Mouse (Mus musculus) midbrain, embryonic 15.5 days (tissue): ENCODE measurements around the gene Igf2bp2. TPM values are rescaled to one million over a fixed set of nuclear protein-coding genes. Genes with fewer than 3 reads are reported as not detected.
A peak's percentile ranks its signal among the peaks of the same experiment; 100 is the strongest.

Experiments used
- ATAC-seq: fragments of 200-750 bp; cut with Nextera tagmentation; replicated peaks from 2 replicates; pipeline ENCODE4 v1.8.0; 2017; ENCODE audit warnings: moderate TSS enrichment
- H3K27ac ChIP-seq: fragments of 300-500 bp; sonication (generic); 2 replicates; pipeline ENCODE4 v1.5.1; 2015; ENCODE audit warnings: mild to moderate bottlenecking, inconsistent platforms
- H3K27me3 ChIP-seq: fragments of 300-500 bp; sonication (generic); replicated peaks from 2 replicates; pipeline ENCODE4 v1.6.1; 2015; ENCODE audit warnings: inconsistent platforms
- H3K36me3 ChIP-seq: fragments of 300-500 bp; sonication (generic); replicated peaks from 2 replicates; pipeline ENCODE4 v1.6.1; 2015; ENCODE audit warnings: inconsistent platforms
- H3K4me1 ChIP-seq: fragments of 300-500 bp; sonication (generic); 2 replicates; pipeline ENCODE4 v1.6.1; 2015; ENCODE audit warnings: inconsistent platforms
- H3K4me2 ChIP-seq: fragments of 300-500 bp; sonication (generic); 2 replicates; pipeline ENCODE4 v1.6.1; 2015; ENCODE audit warnings: inconsistent platforms, mild to moderate bottlenecking, moderate library complexity
- H3K4me3 ChIP-seq: fragments of 300-500 bp; sonication (generic); 2 replicates; pipeline ENCODE4 v1.5.1; 2015; ENCODE audit warnings: mild to moderate bottlenecking, inconsistent platforms
- H3K9ac ChIP-seq: fragments of 300-500 bp; sonication (generic); 2 replicates; pipeline ENCODE4 v1.6.1; 2015; ENCODE audit warnings: mild to moderate bottlenecking, inconsistent platforms
- H3K9me3 ChIP-seq: fragments of 300-500 bp; sonication (generic); 2 replicates; pipeline ENCODE4 v1.6.1; 2016; ENCODE audit warnings: inconsistent platforms
- WGBS: fragments of 180-500 bp; shearing (Covaris S2); methylation state at CpG from one replicate; pipeline ENCODE4 v1.1.7; 2015; ENCODE audit warnings: mixed read lengths; 5-methylcytosine and 5-hydroxymethylcytosine counted together
- polyA plus RNA-seq: library from polyadenylated mRNA; unstranded; fragments of >200 nt; fragmentation: Nextera tagmentation; extraction: Ambion mirVana; gene quantifications from 2 replicates; pipeline ENCODE4 v1.2.1, GENCODE M21; 2015

The Igf2bp2 gene
- polyA plus RNA-seq, 1 experiment from 2014 or later = 16.6 TPM

- Histone ChIP-seq H3K9me3 (no peaks in the 10 kb centered on the region), H3K9ac (no peak overlapping the region), H3K27me3 (no peaks in the 10 kb centered on the region), H3K36me3 (no peaks in the 10 kb centered on the region), H3K4me1 (no peaks in the 10 kb centered on the region), H3K27ac (no peak overlapping the region), H3K4me2 (no peak overlapping the region), H3K4me3 (no peak overlapping the region)
- whole genome bisulfite sequencing = 92% methylated on average over 14 of the region's 14 CpGs
- no peak for ATAC-seq
These were observed 44.2 kb downstream of the Igf2bp2 start for GRCm38 (mm10) chr16:22118716-22119501.

GRCm38 (mm10) chr16:22118151-22118550, 44.9 kb downstream of the Igf2bp2 start:
- no peak for ATAC-seq
- 95% methylated on average over 4 of the region's 4 CpGs for WGBS
- H3K27me3 ChIP-seq = no peaks in the 10 kb centered on the region
- H3K9me3 ChIP-seq = no peaks in the 10 kb centered on the region
- no peak overlapping the region for H3K4me2 ChIP-seq
- H3K4me3 ChIP-seq = no peak overlapping the region
- H3K4me1 ChIP-seq = no peaks in the 10 kb centered on the region
- H3K36me3 ChIP-seq = no peaks in the 10 kb centered on the region
- no peak overlapping the region for H3K27ac ChIP-seq
- H3K9ac ChIP-seq = no peak overlapping the region

- no peaks in the 10 kb centered on the region for H3K36me3 ChIP-seq
- H3K4me3 ChIP-seq = no peak overlapping the region
- ATAC-seq = no peak
- no peaks in the 10 kb centered on the region for H3K27me3 ChIP-seq
- no peak overlapping the region for H3K27ac ChIP-seq
- 96% methylated on average over 4 of the region's 4 CpGs for WGBS
- no peaks in the 10 kb centered on the region for H3K9me3 ChIP-seq
- no peak overlapping the region for H3K4me2 ChIP-seq
- H3K9ac ChIP-seq = no peak overlapping the region
- H3K4me1 ChIP-seq = no peaks in the 10 kb centered on the region
These were observed 46.4 kb downstream of the Igf2bp2 start for GRCm38 (mm10) chr16:22116748-22117147.

GRCm38 (mm10) chr16:22116058-22116457, 47.0 kb downstream of the Igf2bp2 start:
- H3K27ac ChIP-seq = no peak overlapping the region
- 92% methylated on average over 6 of the region's 6 CpGs for WGBS
- H3K27me3 ChIP-seq = no peaks in the 10 kb centered on the region
- no peaks in the 10 kb centered on the region for H3K36me3 ChIP-seq
- H3K4me2 ChIP-seq = no peak overlapping the region
- no peaks in the 10 kb centered on the region for H3K4me1 ChIP-seq
- ATAC-seq = no peak
- no peak overlapping the region for H3K9ac ChIP-seq
- H3K4me3 ChIP-seq = no peak overlapping the region
- no peaks in the 10 kb centered on the region for H3K9me3 ChIP-seq

GRCm38 (mm10) chr16:22110036-22110435, 53.1 kb downstream of the Igf2bp2 start:
- Histone ChIP-seq H3K36me3 (no peaks in the 10 kb centered on the region), H3K27ac (no peak overlapping the region), H3K4me2 (no peak overlapping the region), H3K27me3 (no peaks in the 10 kb centered on the region), H3K9me3 (no peaks in the 10 kb centered on the region), H3K4me3 (no peak overlapping the region), H3K4me1 (peaks cover 5% of the 10 kb centered on the region; the same call in 1 of the 2 replicates), H3K9ac (no peak overlapping the region)
- 95% methylated on average over 1 of the region's 1 CpGs for WGBS
- ATAC-seq = no peak

GRCm38 (mm10) chr16:22109159-22109558, 53.9 kb downstream of the Igf2bp2 start:
- Histone ChIP-seq H3K9me3 (no peaks in the 10 kb centered on the region; the same call in 1 of the 2 replicates), H3K4me1 (peaks cover 5% of the 10 kb centered on the region; the same call in 1 of the 2 replicates), H3K4me3 (no peak overlapping the region), H3K9ac (no peak overlapping the region), H3K27ac (no peak overlapping the region), H3K4me2 (no peak overlapping the region), H3K36me3 (no peaks in the 10 kb centered on the region), H3K27me3 (no peaks in the 10 kb centered on the region)
- ATAC-seq = no peak
- 82% methylated on average over 4 of the region's 4 CpGs for WGBS

GRCm38 (mm10) chr16:22107897-22108516, 55.1 kb downstream of the Igf2bp2 start:
- Histone ChIP-seq H3K27me3 (no peaks in the 10 kb centered on the region), H3K4me1 (peaks cover 5% of the 10 kb centered on the region; the same call in 1 of the 2 replicates), H3K4me2 (no peak overlapping the region), H3K9ac (no peak overlapping the region), H3K27ac (no peak overlapping the region), H3K36me3 (no peaks in the 10 kb centered on the region), H3K9me3 (no peaks in the 10 kb centered on the region; the same call in 1 of the 2 replicates), H3K4me3 (no peak overlapping the region)
- ATAC-seq = no peak
- WGBS = 68% methylated on average over 7 of the region's 7 CpGs

GRCm38 (mm10) chr16:22106012-22106584, 57.0 kb downstream of the Igf2bp2 start:
- H3K4me1 ChIP-seq = peaks cover 5% of the 10 kb centered on the region; the same call in 1 of the 2 replicates
- no peak overlapping the region for H3K4me3 ChIP-seq
- no peak overlapping the region for H3K27ac ChIP-seq
- no peak overlapping the region for H3K9ac ChIP-seq
- 84% methylated on average over 6 of the region's 6 CpGs for WGBS
- no peak for ATAC-seq
- no peaks in the 10 kb centered on the region; the same call in 1 of the 2 replicates for H3K9me3 ChIP-seq
- no peak overlapping the region for H3K4me2 ChIP-seq
- H3K27me3 ChIP-seq = no peaks in the 10 kb centered on the region
- H3K36me3 ChIP-seq = no peaks in the 10 kb centered on the region

- no peaks in the 10 kb centered on the region for H3K27me3 ChIP-seq
- no peak overlapping the region for H3K9ac ChIP-seq
- H3K4me3 ChIP-seq = no peak overlapping the region
- 87% methylated on average over 2 of the region's 2 CpGs for WGBS
- peaks cover 6% of the 10 kb centered on the region; the same call in 1 of the 2 replicates for H3K4me1 ChIP-seq
- no peak overlapping the region for H3K27ac ChIP-seq
- no peaks in the 10 kb centered on the region for H3K36me3 ChIP-seq
- ATAC-seq = no peak
- H3K9me3 ChIP-seq = no peaks in the 10 kb centered on the region; the same call in 1 of the 2 replicates
- no peak overlapping the region for H3K4me2 ChIP-seq
These were observed 63.0 kb downstream of the Igf2bp2 start for GRCm38 (mm10) chr16:22100067-22100466.

- Histone ChIP-seq H3K9ac (no peak overlapping the region), H3K27ac (0 out of 2 replicates have a peak overlapping the region, but pooled peaks have one; percentile 10), H3K36me3 (no peaks in the 10 kb centered on the region), H3K4me2 (no peak overlapping the region), H3K9me3 (no peaks in the 10 kb centered on the region), H3K27me3 (no peaks in the 10 kb centered on the region), H3K4me1 (peaks cover 6% of the 10 kb centered on the region; the same call in 1 of the 2 replicates), H3K4me3 (no peak overlapping the region)
- 41% methylated on average over 7 of the region's 7 CpGs for WGBS
- ATAC-seq = 0 out of 2 replicates have a peak, but pooled peaks have one; percentile 46
These were observed 65.4 kb downstream of the Igf2bp2 start for GRCm38 (mm10) chr16:22097659-22098058.

GRCm38 (mm10) chr16:22095751-22096150, 67.3 kb downstream of the Igf2bp2 start:
- Histone ChIP-seq H3K4me2 (no peak overlapping the region), H3K36me3 (no peaks in the 10 kb centered on the region), H3K4me3 (no peak overlapping the region), H3K27me3 (no peaks in the 10 kb centered on the region), H3K4me1 (peaks cover 6% of the 10 kb centered on the region; the same call in 1 of the 2 replicates), H3K9me3 (no peaks in the 10 kb centered on the region), H3K9ac (no peak overlapping the region), H3K27ac (no peak overlapping the region)
- 100% methylated on average over 1 of the region's 1 CpGs for WGBS
- ATAC-seq = no peak

- no peaks in the 10 kb centered on the region for H3K36me3 ChIP-seq
- ATAC-seq = no peak
- no peaks in the 10 kb centered on the region for H3K9me3 ChIP-seq
- H3K4me1 ChIP-seq = no peaks in the 10 kb centered on the region
- no peak overlapping the region for H3K9ac ChIP-seq
- 91% methylated on average over 3 of the region's 3 CpGs for WGBS
- no peak overlapping the region for H3K4me2 ChIP-seq
- no peak overlapping the region for H3K4me3 ChIP-seq
- H3K27ac ChIP-seq = no peak overlapping the region
- H3K27me3 ChIP-seq = no peaks in the 10 kb centered on the region
These were observed 71.8 kb downstream of the Igf2bp2 start for GRCm38 (mm10) chr16:22091255-22091783.
